Mouse (Mus musculus): ENCODE results near the gene 4930470P17Rik. TPM values are rescaled to one million over a fixed set of nuclear protein-coding genes. Genes with fewer than 3 reads are reported as not detected.

Gene 4930470P17Rik
- total and polyA plus RNA-seq, 3 experiments = not detected

DNA sequence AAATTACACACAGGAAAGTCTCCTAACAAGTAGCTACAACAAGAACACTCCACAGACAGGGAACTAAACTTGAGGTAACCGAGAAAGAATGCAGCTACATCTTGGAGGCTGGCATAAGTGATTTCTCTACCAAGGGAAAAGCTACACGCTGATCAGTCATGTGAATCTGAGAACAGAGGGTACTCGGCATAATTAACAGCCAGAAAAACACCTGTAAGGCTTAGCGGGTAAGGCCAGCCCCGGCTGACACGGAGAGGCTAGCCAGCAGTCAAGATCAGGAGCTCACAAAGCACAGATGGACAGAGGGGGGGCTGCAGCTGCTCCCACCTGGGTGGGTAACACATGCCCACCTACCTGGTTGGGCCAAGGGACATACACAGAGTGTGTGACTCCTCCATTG lies 9.7 kb downstream of the 4930470P17Rik start:
- H3K27ac ChIP-seq = no peak overlapping the region
- no peaks in the 10 kb centered on the region for H3K36me3 ChIP-seq (ENCODE audit: control insufficient read depth, insufficient read depth, low read length)
- H3K27me3 ChIP-seq (ENCODE audit: control insufficient read depth, insufficient read depth, low read length) = no peaks in the 10 kb centered on the region
- H3K4me3 ChIP-seq = no peak overlapping the region
- no peaks in the 10 kb centered on the region for H3K4me1 ChIP-seq (ENCODE audit: control insufficient read depth, insufficient read depth, low read length)
- TF ChIP-seq POLR2A (IDR thresholded peaks at IDR 0.05; ENCODE audit: insufficient read depth, low read depth, low read length) (no peak), CTCF (IDR thresholded peaks at IDR 0.05) (no peak), EP300 (IDR thresholded peaks at IDR 0.05; ENCODE audit: insufficient read depth, low read depth, low read length) (no peak)
- intact Hi-C loops (cut with DNase I) = no loop called here
- no peaks in the 10 kb centered on the region for H3K79me2 ChIP-seq (replicated peaks; ENCODE audit: control insufficient read depth, insufficient read depth, low read length)
- no peak for DNase-seq
- no peak overlapping the region for H3K9ac ChIP-seq (ENCODE audit: low read depth, low read length)
- 87% methylated on average over 6 of the region's 6 CpGs for WGBS

GRCm38 (mm10) chr2:170588369-170588900 lies 13.4 kb downstream of the 4930470P17Rik start:
- H3K79me2 ChIP-seq (replicated peaks; ENCODE audit: control insufficient read depth, insufficient read depth, low read length) = no peaks in the 10 kb centered on the region
- no peak overlapping the region for H3K9ac ChIP-seq (ENCODE audit: low read depth, low read length)
- intact Hi-C loops (cut with DNase I) = no loop called here
- no peak overlapping the region for H3K4me3 ChIP-seq
- no peak for TF ChIP-seq POLR2A (IDR thresholded peaks at IDR 0.05; ENCODE audit: insufficient read depth, low read depth, low read length)
- no peak for TF ChIP-seq CTCF (IDR thresholded peaks at IDR 0.05)
- TF ChIP-seq EP300 (IDR thresholded peaks at IDR 0.05; ENCODE audit: insufficient read depth, low read depth, low read length) = no peak
- H3K27ac ChIP-seq = no peak overlapping the region
- no peaks in the 10 kb centered on the region for H3K36me3 ChIP-seq (ENCODE audit: control insufficient read depth, insufficient read depth, low read length)
- H3K4me1 ChIP-seq (ENCODE audit: control insufficient read depth, insufficient read depth, low read length) = no peaks in the 10 kb centered on the region
- DNase-seq = no peak
- WGBS = 50% methylated on average over 9 of the region's 9 CpGs
- no peaks in the 10 kb centered on the region for H3K27me3 ChIP-seq (ENCODE audit: control insufficient read depth, insufficient read depth, low read length)

- H3K9ac ChIP-seq (ENCODE audit: low read depth, low read length) = no peak overlapping the region
- no peak for DNase-seq
- TF ChIP-seq POLR2A (IDR thresholded peaks at IDR 0.05; ENCODE audit: insufficient read depth, low read depth, low read length) (no peak), EP300 (IDR thresholded peaks at IDR 0.05; ENCODE audit: insufficient read depth, low read depth, low read length) (no peak), CTCF (IDR thresholded peaks at IDR 0.05) (no peak)
- H3K36me3 ChIP-seq (ENCODE audit: control insufficient read depth, insufficient read depth, low read length) = no peaks in the 10 kb centered on the region
- H3K79me2 ChIP-seq (replicated peaks; ENCODE audit: control insufficient read depth, insufficient read depth, low read length) = no peaks in the 10 kb centered on the region
- no peaks in the 10 kb centered on the region for H3K27me3 ChIP-seq (ENCODE audit: control insufficient read depth, insufficient read depth, low read length)
- 95% methylated on average over 13 of the region's 13 CpGs for WGBS
- H3K4me3 ChIP-seq = no peak overlapping the region
- intact Hi-C loops (cut with DNase I) = no loop called here
- H3K27ac ChIP-seq = no peak overlapping the region
- no peaks in the 10 kb centered on the region for H3K4me1 ChIP-seq (ENCODE audit: control insufficient read depth, insufficient read depth, low read length)
These were observed 17.1 kb downstream of the 4930470P17Rik start for GRCm38 (mm10) chr2:170584678-170585077.

DNA sequence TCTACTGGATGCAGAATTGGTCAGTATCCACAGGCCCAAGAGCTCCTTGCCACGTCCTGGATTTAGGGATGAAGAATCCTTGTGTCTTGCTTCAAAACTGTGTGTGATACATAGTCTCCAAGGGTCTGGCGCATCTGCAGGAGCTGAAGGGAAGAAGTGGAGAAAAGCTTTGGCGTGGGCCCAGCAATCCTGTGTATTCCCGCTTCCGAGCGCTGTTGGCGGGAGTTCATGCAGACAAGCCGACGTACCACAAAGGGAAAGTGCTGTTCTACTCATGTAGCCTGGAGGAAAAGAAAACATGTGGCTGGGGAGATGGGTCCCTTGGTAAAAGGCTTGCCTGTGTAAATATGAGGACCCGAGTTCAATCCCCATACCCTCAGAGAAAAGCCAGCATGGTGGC lies 22.3 kb downstream of the 4930470P17Rik start:
- DNase-seq = no peak
- intact Hi-C loops (cut with DNase I) = no loop called here
- no peak for TF ChIP-seq POLR2A (IDR thresholded peaks at IDR 0.05; ENCODE audit: insufficient read depth, low read depth, low read length)
- TF ChIP-seq EP300 (IDR thresholded peaks at IDR 0.05; ENCODE audit: insufficient read depth, low read depth, low read length) = no peak
- no peak for TF ChIP-seq CTCF (IDR thresholded peaks at IDR 0.05)

GRCm38 (mm10) chr2:170578588-170578987 lies 23.2 kb downstream of the 4930470P17Rik start:
- Histone ChIP-seq H3K4me3 (no peak overlapping the region), H3K79me2 (replicated peaks; ENCODE audit: control insufficient read depth, insufficient read depth, low read length) (no peaks in the 10 kb centered on the region), H3K27ac (no peak overlapping the region), H3K27me3 (ENCODE audit: control insufficient read depth, insufficient read depth, low read length) (no peaks in the 10 kb centered on the region), H3K36me3 (ENCODE audit: control insufficient read depth, insufficient read depth, low read length) (no peaks in the 10 kb centered on the region), H3K4me1 (ENCODE audit: control insufficient read depth, insufficient read depth, low read length) (no peaks in the 10 kb centered on the region), H3K9ac (ENCODE audit: low read depth, low read length) (no peak overlapping the region)
- intact Hi-C loops (cut with DNase I) = no loop called here
- TF ChIP-seq POLR2A (IDR thresholded peaks at IDR 0.05; ENCODE audit: insufficient read depth, low read depth, low read length) (no peak), CTCF (IDR thresholded peaks at IDR 0.05) (no peak), EP300 (IDR thresholded peaks at IDR 0.05; ENCODE audit: insufficient read depth, low read depth, low read length) (no peak)
- no peak for DNase-seq
- WGBS = 70% methylated on average over 5 of the region's 5 CpGs

More for the DNA sequence above, 22.3 kb downstream of the 4930470P17Rik start:
- no peak overlapping the region for H3K9ac ChIP-seq (ENCODE audit: low read depth, low read length)
- WGBS = 59% methylated on average over 10 of the region's 10 CpGs
- H3K27ac ChIP-seq = no peak overlapping the region
- H3K36me3 ChIP-seq (ENCODE audit: control insufficient read depth, insufficient read depth, low read length) = no peaks in the 10 kb centered on the region
- no peaks in the 10 kb centered on the region for H3K4me1 ChIP-seq (ENCODE audit: control insufficient read depth, insufficient read depth, low read length)
- no peak overlapping the region for H3K4me3 ChIP-seq
- H3K27me3 ChIP-seq (ENCODE audit: control insufficient read depth, insufficient read depth, low read length) = no peaks in the 10 kb centered on the region
- H3K79me2 ChIP-seq (replicated peaks; ENCODE audit: control insufficient read depth, insufficient read depth, low read length) = no peaks in the 10 kb centered on the region

GRCm38 (mm10) chr2:170577502-170577901 lies 24.3 kb downstream of the 4930470P17Rik start:
- H3K79me2 ChIP-seq (replicated peaks; ENCODE audit: control insufficient read depth, insufficient read depth, low read length) = no peaks in the 10 kb centered on the region
- 62% methylated on average over 3 of the region's 3 CpGs for WGBS
- H3K4me3 ChIP-seq = no peak overlapping the region
- DNase-seq = no peak
- no peaks in the 10 kb centered on the region for H3K27me3 ChIP-seq (ENCODE audit: control insufficient read depth, insufficient read depth, low read length)
- H3K27ac ChIP-seq = no peak overlapping the region
- H3K4me1 ChIP-seq (ENCODE audit: control insufficient read depth, insufficient read depth, low read length) = no peaks in the 10 kb centered on the region
- intact Hi-C loops (cut with DNase I) = no loop called here
- no peaks in the 10 kb centered on the region for H3K36me3 ChIP-seq (ENCODE audit: control insufficient read depth, insufficient read depth, low read length)
- no peak overlapping the region for H3K9ac ChIP-seq (ENCODE audit: low read depth, low read length)
- TF ChIP-seq CTCF (IDR thresholded peaks at IDR 0.05) = no peak
- no peak for TF ChIP-seq EP300 (IDR thresholded peaks at IDR 0.05; ENCODE audit: insufficient read depth, low read depth, low read length)
- no peak for TF ChIP-seq POLR2A (IDR thresholded peaks at IDR 0.05; ENCODE audit: insufficient read depth, low read depth, low read length)

Measured in heart, adult 2 months (tissue).